Mouse (Mus musculus) kidney, postnatal 0 days (tissue): ENCODE measurements around the gene Fbxo10. TPM values are rescaled to one million over a fixed set of nuclear protein-coding genes. Genes with fewer than 3 reads are reported as not detected.

Experiments
- ATAC-seq: fragments of 200-750 bp; cut with Nextera tagmentation; replicated peaks from 2 replicates; pipeline ENCODE4 v1.8.0; 2017; ENCODE audit warnings: low read depth, moderate number of reproducible peaks, moderate TSS enrichment, moderate library complexity; ENCODE audit not compliant: low FRiP score
- DNase-seq: peaks from one replicate; pipeline ENCODE4 v3.0.0-alpha.2; 2016; ENCODE audit warnings: low spot score
- H3K27ac ChIP-seq: fragments of 300-500 bp; sonication (generic); 2 replicates; pipeline ENCODE4 v1.5.1; 2014; ENCODE audit warnings: mild to moderate bottlenecking
- H3K27me3 ChIP-seq: fragments of 300-500 bp; sonication (generic); 2 replicates; pipeline ENCODE4 v1.6.1; 2014; ENCODE audit warnings: low read length, mixed read lengths; ENCODE audit not compliant: insufficient read depth
- H3K36me3 ChIP-seq: fragments of 300-500 bp; sonication (generic); 2 replicates; pipeline ENCODE4 v1.6.1; 2014; ENCODE audit warnings: low read length, mixed read lengths; ENCODE audit not compliant: insufficient read depth
- H3K4me1 ChIP-seq: fragments of 300-500 bp; sonication (generic); replicated peaks from 2 replicates; pipeline ENCODE4 v1.6.1; 2014; ENCODE audit warnings: antibody characterized with exemption, low read length, mixed read lengths; ENCODE audit not compliant: insufficient read depth
- H3K4me2 ChIP-seq: fragments of 300-500 bp; sonication (generic); 2 replicates; pipeline ENCODE4 v1.6.1; 2014; ENCODE audit warnings: mild to moderate bottlenecking, low read length, moderate library complexity, mixed read lengths
- H3K4me3 ChIP-seq: fragments of 300-500 bp; sonication (generic); replicated peaks from 2 replicates; pipeline ENCODE4 v1.5.1; 2014; ENCODE audit warnings: low read depth, low read length
- H3K9ac ChIP-seq: fragments of 300-500 bp; sonication (generic); 2 replicates; pipeline ENCODE4 v1.6.1; 2014; ENCODE audit warnings: low read depth, low read length
- H3K9me3 ChIP-seq: fragments of 300-500 bp; sonication (generic); replicated peaks from 2 replicates; pipeline ENCODE4 v1.6.1; 2016; ENCODE audit warnings: low read length, inconsistent platforms, mixed read lengths
- CTCF ChIP-seq: IDR thresholded peaks from 2 replicates; pipeline ENCODE4 v1.5.1; 2016; ENCODE audit warnings: antibody characterized with exemption, low read depth, mild to moderate bottlenecking, moderate library complexity
- WGBS: fragments of 180-500 bp; shearing (Covaris S2); extraction: QIAGEN DNeasy Blood & Tissue Kit; methylation state at CpG from one replicate; pipeline ENCODE4 v1.1.7; 2014; 5-methylcytosine and 5-hydroxymethylcytosine counted together
- polyA plus RNA-seq: library from polyadenylated mRNA; unstranded; fragments of >200 nt; fragmentation: Nextera tagmentation; extraction: Ambion mirVana; gene quantifications from 2 replicates; pipeline ENCODE4 v1.2.1, GENCODE M21; 2015

Gene Fbxo10
- 10.7 and 10.9 TPM in 2 replicates for polyA plus RNA-seq

- Histone ChIP-seq H3K4me1 (0 out of 2 replicates have a peak, but pooled peaks cover 4% of the 10 kb centered on the region), H3K36me3 (no peaks in the 10 kb centered on the region), H3K9me3 (no peaks in the 10 kb centered on the region), H3K9ac (peak within 1 kb of the TSS; percentile 84), H3K4me3 (peak within 1 kb of the TSS; percentile 81), H3K4me2 (peak within 1 kb of the TSS; percentile 89), H3K27ac (peak within 1 kb of the TSS; percentile 80), H3K27me3 (no peaks in the 10 kb centered on the region)
- WGBS: under 1% methylated on average over 64 of the region's 77 CpGs
- DNase-seq (peak; percentile 98), ATAC-seq (peak; percentile 95)
- no peak for TF ChIP-seq CTCF
Measured at GRCm38 (mm10) chr4:45084021-45084894, at the start of gene Fbxo10. Gene Fbxo10, minus strand, starts transcription at chr4:45084604.

DNA sequence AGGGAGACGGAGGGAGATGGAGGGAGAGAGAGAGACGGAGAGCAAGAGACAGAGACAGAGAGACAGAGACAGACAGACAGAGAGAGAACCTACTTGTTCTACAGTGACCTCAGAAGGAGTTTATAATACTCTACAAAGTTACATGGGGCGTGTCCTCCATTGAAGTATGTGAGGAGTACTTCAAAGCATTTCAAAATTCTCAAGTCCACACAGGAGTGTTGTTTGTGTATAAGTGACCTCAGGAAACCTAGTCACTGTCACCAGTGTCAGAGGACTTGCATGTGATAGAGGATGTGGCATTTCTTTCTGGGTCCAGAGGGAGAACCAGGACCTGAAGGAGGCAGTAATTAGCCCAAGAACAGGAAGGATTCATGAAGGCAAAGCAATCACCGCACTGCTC, 46.6 kb upstream of the Fbxo10 start:
- H3K27ac ChIP-seq: no peak overlapping the region
- no peaks in the 10 kb centered on the region for H3K27me3 ChIP-seq
- H3K36me3 ChIP-seq: no peaks in the 10 kb centered on the region
- H3K9me3 ChIP-seq: no peaks in the 10 kb centered on the region
- no peak overlapping the region for H3K9ac ChIP-seq
- no peaks in the 10 kb centered on the region for H3K4me1 ChIP-seq
- ATAC-seq: no peak
- no peak for TF ChIP-seq CTCF
- H3K4me3 ChIP-seq: no peak overlapping the region
- WGBS: 69% methylated on average over 4 of the region's 4 CpGs
- no peak overlapping the region for H3K4me2 ChIP-seq
- DNase-seq: no peak

- Histone ChIP-seq H3K4me3 (no peak overlapping the region), H3K4me1 (no peaks in the 10 kb centered on the region), H3K36me3 (no peaks in the 10 kb centered on the region), H3K27ac (no peak overlapping the region), H3K9ac (no peak overlapping the region), H3K4me2 (no peak overlapping the region), H3K9me3 (no peaks in the 10 kb centered on the region), H3K27me3 (no peaks in the 10 kb centered on the region)
- no peak for TF ChIP-seq CTCF
- ATAC-seq (no peak), DNase-seq (no peak)
- WGBS: 86% methylated on average over 11 of the region's 11 CpGs
Measured at GRCm38 (mm10) chr4:45121311-45121710, 36.9 kb upstream of the Fbxo10 start.

DNA sequence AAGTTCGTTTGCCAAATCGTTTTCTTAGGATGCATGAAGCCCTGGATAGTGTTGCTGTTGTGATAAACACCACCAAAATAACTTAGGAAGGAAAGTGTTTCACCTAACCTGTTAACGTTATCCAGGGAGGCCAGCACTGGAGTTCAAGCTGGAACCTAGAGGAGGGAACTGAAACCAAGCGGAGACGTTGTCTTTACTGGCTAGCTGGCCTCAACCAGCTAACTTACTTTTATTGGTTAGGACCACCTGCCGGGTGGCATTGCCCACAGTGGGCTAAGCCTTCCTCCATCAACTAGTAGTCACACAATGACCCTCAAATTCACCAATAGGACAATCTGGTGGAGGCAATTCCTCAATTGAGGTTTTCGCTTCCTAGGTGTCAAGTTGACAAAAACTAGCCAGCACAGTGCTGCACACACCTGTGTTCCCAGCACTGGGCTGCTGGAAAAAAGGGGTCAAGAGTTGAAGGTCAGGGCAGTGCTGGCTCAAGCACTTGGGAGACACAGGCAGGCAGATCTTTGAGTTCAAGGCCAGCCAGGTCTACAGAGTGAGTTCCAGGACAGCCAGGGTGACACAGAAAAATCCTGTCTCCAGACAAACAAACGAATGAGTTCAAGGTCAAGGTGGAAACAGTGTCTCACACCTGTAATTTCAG, 24.2 kb upstream of the Fbxo10 start:
- DNase-seq (no peak), ATAC-seq (no peak)
- no peak overlapping the region for H3K4me3 ChIP-seq
- peaks cover 12% of the 10 kb centered on the region; the same call in 1 of the 2 replicates for H3K36me3 ChIP-seq
- H3K27me3 ChIP-seq: no peaks in the 10 kb centered on the region
- no peaks in the 10 kb centered on the region for H3K9me3 ChIP-seq
- H3K4me2 ChIP-seq: peak overlapping the region; percentile 81; the same call in 1 of the 2 replicates
- no peak for TF ChIP-seq CTCF
- H3K4me1 ChIP-seq: peaks cover 10% of the 10 kb centered on the region
- no peak overlapping the region for H3K27ac ChIP-seq
- 58% methylated on average over 8 of the region's 8 CpGs for WGBS
- no peak overlapping the region for H3K9ac ChIP-seq

- Histone ChIP-seq H3K27me3 (no peaks in the 10 kb centered on the region), H3K9ac (peak within 1 kb of the TSS; percentile 92), H3K4me3 (peak within 1 kb of the TSS; percentile 90), H3K4me1 (peaks cover 10% of the 10 kb centered on the region), H3K9me3 (no peaks in the 10 kb centered on the region), H3K4me2 (peak within 1 kb of the TSS; percentile 81), H3K27ac (peak within 1 kb of the TSS; percentile 81), H3K36me3 (peaks cover 18% of the 10 kb centered on the region; the same call in 1 of the 2 replicates)
- DNase-seq: peak; percentile 99
- peak; percentile 88 for TF ChIP-seq CTCF
- peak; percentile 94 for ATAC-seq
- 0% methylated on average over 39 of the region's 39 CpGs for WGBS
Measured at GRCm38 (mm10) chr4:45107601-45108277, 23.3 kb upstream of the Fbxo10 start, which contains the start of gene Tomm5. Gene Tomm5, minus strand, starts transcription at chr4:45108114.

DNA sequence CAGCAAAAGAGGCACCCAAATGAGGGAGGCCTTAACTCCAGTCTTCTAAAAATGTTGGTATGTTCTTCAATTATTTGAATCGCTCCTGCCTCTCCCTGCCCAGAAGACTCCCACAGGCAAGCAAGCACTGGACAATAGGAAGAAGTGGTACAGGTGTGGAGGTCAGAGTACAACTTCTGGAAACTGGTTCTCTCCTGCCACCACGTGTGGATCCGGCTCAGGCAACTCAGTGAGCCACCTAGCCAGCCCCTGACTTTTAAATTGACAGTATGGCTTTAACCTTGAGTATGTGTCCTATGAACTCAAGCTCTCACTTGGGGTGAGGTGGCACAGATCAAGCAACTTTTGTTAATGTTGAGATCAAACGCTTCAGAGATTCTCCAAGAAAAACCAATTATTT, 22.7 kb upstream of the Fbxo10 start:
- H3K36me3 ChIP-seq: peaks cover 23% of the 10 kb centered on the region; the same call in 1 of the 2 replicates
- no peaks in the 10 kb centered on the region for H3K9me3 ChIP-seq
- peaks cover 10% of the 10 kb centered on the region for H3K4me1 ChIP-seq
- peak overlapping the region; percentile 90 for H3K4me3 ChIP-seq
- ATAC-seq (peak; percentile 64), DNase-seq (peak; percentile 29)
- peak overlapping the region; percentile 92 for H3K9ac ChIP-seq
- WGBS: 7% methylated on average over 4 of the region's 4 CpGs
- H3K4me2 ChIP-seq: peak overlapping the region; percentile 81
- no peaks in the 10 kb centered on the region for H3K27me3 ChIP-seq
- TF ChIP-seq CTCF: no peak
- peak overlapping the region; percentile 81 for H3K27ac ChIP-seq
